Mouse (Mus musculus): ENCODE measurements at regions not wholly inside any gene's neighbourhood (a gene's known extent, or its start where the extent isn't known, plus 50 kb on each side); places are given as distances from the start of the nearest gene placed in this dataset.
A peak's percentile ranks its signal among the peaks of the same experiment; 100 is the strongest.

DNA sequence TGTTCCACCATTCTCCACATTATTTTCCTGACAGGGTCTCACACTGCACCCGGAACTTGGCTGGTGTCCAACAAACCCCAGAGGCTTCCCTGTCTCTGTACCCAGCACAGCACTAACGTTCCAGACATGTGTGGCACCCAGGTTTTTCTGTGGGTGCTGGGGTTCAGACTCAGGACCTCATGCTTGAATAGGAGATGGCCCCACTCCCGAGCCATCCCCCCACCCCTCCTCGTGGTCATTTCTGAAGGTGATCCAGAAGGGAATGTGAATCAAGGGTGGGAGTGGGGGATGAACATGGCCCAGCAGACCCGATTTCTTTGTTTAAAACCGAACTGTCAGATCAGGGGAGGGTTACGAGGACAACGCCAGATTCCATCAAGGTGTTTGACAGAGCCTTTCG, 245.6 kb downstream of the Tbc1d1 start:
- no peak for DNase-seq (ENCODE audit: low spot score)

GRCm38 (mm10) chr5:64403077-64403981, 247.2 kb downstream of the Tbc1d1 start:
- no peak for DNase-seq (ENCODE audit: low spot score)

DNA sequence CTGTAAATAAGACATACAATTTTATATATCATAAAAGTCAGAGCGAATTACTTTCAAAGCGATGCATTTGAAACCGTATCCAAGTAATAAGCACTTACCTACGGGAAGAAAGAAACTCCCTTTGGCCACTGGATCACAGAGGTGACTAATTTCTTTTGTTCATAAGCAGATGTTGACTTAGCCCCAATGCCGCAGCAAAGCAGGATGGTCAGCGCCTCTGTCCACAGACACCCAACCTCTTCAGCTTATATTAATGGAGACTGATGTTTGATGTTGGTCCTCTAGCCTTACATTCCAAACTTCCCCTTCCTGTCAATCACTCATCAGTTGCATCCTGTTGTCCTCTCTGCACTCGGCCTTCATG, 247.9 kb downstream of the Tbc1d1 start:
- DNase-seq (ENCODE audit: low spot score) = no peak

DNA sequence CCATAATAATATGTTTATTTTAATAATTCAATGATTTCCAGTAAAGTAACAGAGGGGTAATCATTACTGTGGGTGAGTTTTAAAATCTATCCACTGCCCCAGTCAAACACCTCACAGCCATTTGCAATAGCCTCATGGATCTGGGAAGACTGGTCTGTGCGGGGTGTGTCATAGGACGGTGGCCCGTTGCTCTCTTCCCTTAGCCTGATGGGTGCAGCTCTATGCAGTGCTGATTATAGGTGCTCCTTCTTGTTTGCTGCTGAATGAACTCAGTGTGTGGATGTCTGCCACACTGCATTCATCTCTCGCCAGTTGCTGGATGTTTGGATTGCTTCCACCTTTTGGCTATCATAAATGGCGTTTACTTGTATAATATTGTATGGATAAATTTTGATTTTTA, 248.4 kb downstream of the Tbc1d1 start:
- no peak for DNase-seq (ENCODE audit: low spot score)

GRCm38 (mm10) chr5:64408938-64409337, 252.8 kb downstream of the Tbc1d1 start:
- no peak for DNase-seq (ENCODE audit: low spot score)

- DNase-seq (ENCODE audit: low spot score) = no peak
These were observed 254.5 kb downstream of the Tbc1d1 start for GRCm38 (mm10) chr5:64410621-64411020.

- no peak for DNase-seq (ENCODE audit: low spot score)
These were observed 258.4 kb downstream of the Tbc1d1 start for GRCm38 (mm10) chr5:64414519-64414918.

DNA sequence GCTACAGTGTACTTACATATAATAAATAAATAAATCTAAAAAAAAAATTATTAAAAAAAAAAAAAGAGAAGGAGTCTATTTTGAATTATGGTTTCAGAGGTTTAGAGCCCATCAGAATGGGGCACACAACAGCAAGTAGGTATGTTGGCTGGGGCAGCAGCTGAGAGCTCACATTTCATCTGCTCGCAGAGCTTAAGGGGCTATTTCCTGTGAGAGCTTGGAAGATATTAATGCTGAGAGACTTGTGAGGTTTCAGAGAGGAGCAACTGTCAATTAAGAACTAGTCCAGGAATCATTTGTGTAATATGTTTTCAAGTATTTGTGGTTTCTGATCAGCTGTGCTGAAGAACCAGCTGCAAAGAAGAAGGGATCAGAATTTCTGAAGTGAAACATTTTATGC, 263.3 kb downstream of the Tbc1d1 start:
- no peak for DNase-seq (ENCODE audit: low spot score)

GRCm38 (mm10) chr5:64422787-64423587, 266.9 kb downstream of the Tbc1d1 start:
- no peak for DNase-seq (ENCODE audit: low spot score)

GRCm38 (mm10) chr5:64428822-64429221, 272.7 kb downstream of the Tbc1d1 start:
- peak; percentile 64 for DNase-seq (ENCODE audit: low spot score)

- no peak for DNase-seq (ENCODE audit: low spot score)
These were observed 274.4 kb downstream of the Tbc1d1 start for GRCm38 (mm10) chr5:64430501-64430900.

DNA sequence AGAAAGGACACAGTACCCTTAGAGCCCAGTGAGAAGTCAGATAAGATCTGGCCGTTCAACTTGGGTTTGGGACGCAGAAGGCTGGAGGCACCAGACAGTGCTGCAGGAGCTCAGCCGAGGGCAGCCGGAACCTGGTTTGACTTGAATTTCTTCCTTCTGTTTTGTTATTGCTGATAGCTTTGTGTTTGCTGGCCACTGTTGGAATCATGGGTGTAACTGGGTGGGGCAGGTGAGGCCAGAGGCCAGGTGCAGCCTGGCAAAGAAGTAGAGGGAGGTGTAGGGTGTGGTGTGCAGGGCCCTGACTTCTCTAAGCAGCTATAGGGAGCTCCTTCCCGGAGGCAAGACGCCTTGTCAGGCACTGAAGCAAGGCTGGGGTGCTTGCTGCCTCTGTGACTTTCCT, 275.5 kb downstream of the Tbc1d1 start:
- DNase-seq (ENCODE audit: low spot score) = no peak

DNA sequence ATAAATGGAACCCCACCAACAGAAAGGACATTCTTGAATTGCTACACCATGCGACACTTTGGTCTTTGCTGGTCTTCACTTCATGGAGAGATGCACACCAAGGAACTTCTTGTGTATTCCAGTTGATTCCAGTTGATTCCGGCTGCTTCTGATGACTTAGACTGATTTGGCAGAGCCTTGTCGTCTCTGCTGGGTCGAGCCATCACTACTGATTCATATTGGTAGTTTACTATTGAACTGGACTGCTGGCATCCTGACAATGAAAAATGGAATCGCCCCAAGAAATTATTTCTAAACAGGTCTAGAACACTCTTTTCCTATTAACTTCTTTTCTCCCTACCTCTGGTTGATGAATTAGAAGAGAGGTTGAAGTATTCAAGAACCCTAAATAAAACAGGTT, 277.7 kb downstream of the Tbc1d1 start:
- DNase-seq (ENCODE audit: low spot score) = no peak

GRCm38 (mm10) chr5:64435491-64435890, 279.4 kb downstream of the Tbc1d1 start:
- no peak for DNase-seq (ENCODE audit: low spot score)

- DNase-seq (ENCODE audit: low spot score) = no peak
These were observed 279.9 kb downstream of the Tbc1d1 start for GRCm38 (mm10) chr5:64435958-64436357.

DNA sequence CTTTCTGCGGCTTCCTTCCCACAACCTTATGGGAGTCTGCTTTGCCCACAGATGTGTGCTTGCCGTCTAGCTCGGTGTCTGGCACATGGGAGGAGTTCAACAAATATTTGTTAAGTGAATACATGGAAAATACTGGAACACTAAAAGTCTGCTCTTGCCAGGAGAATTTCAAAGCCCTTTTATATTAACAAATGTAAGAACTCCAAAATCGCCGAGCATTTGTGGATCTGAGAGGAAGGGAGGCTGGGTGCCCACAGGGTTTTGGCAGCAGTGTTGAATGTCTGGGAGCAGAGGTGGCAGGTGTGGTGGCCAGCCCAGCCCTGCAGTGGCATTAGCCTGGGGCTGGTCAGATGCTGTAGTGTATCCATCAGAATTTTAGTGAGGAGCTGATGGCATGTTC, 281.6 kb downstream of the Tbc1d1 start:
- DNase-seq (ENCODE audit: low spot score) = no peak

DNA sequence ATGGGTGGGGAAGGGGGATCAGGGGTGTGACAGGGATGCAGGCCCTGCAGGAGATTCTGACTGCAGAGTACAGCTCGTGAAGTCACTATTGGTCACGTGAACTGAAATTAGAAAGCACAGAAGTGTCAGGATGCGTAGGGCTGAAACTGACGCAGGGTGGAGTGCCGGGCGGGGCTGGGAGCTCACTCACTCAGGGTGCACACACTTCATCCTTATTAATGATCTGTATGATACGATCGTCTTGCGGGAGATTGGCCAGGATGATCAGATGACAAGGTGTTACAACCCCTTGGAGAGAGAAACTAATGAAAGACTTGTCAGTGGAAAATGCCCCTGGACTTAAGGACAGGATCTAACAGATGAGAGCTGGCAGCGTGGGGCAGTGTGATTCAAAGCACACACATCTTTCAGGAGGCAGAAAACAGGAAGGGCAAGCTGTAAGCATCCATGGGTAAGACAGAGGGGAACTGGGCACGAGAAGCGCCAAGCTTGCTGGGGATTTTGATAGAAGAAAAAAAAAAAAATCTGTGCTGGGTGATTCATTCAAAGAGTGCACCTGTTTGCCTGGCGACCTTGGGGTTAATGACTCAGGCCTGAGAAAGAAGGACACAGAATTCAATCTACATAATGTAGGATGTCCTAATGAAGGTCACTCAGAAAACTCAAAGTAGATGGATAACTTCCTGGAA, 282.5 kb downstream of the Tbc1d1 start:
- DNase-seq (ENCODE audit: low spot score) = no peak

- DNase-seq (ENCODE audit: low spot score) = no peak
These were observed 291.7 kb downstream of the Tbc1d1 start for GRCm38 (mm10) chr5:64447847-64448246.

GRCm38 (mm10) chr5:64452668-64453334, 296.7 kb downstream of the Tbc1d1 start:
- peak; percentile 60 for DNase-seq (ENCODE audit: low spot score)

GRCm38 (mm10) chr5:64459807-64460206, 303.7 kb downstream of the Tbc1d1 start:
- DNase-seq (ENCODE audit: low spot score) = no peak

- DNase-seq (ENCODE audit: low spot score) = no peak
These were observed 304.8 kb downstream of the Tbc1d1 start for GRCm38 (mm10) chr5:64460891-64461290.

GRCm38 (mm10) chr5:64461592-64461991, 305.5 kb downstream of the Tbc1d1 start:
- no peak for DNase-seq (ENCODE audit: low spot score)

All from adipocyte (in vitro differentiated cells).